Mouse (Mus musculus) liver, adult 2 months (tissue): ENCODE data around the gene Pax5. TPM values are rescaled to one million over a fixed set of nuclear protein-coding genes. Genes with fewer than 3 reads are reported as not detected.

Experiments
- DNase-seq: peaks from one replicate; pipeline ENCODE4 v3.0.0-alpha.2; 2011; ENCODE audit warnings: low read depth, low spot score; ENCODE audit errors: extremely low read depth
- H3K27ac ChIP-seq: fragments of 200-500 bp; replicated peaks from 2 replicates; pipeline ENCODE4 v1.5.1; 2012; ENCODE audit warnings: low read depth, mild to moderate bottlenecking, control low read depth, inconsistent platforms, low read length; ENCODE audit not compliant: insufficient read depth
- H3K27me3 ChIP-seq: fragments of 200-500 bp; 2 replicates; pipeline ENCODE4 v1.6.1; 2012; ENCODE audit warnings: mild to moderate bottlenecking, moderate library complexity, low read length, inconsistent platforms; ENCODE audit not compliant: control insufficient read depth, insufficient read depth
- H3K36me3 ChIP-seq: fragments of 200-500 bp; 2 replicates; pipeline ENCODE4 v1.6.1; 2012; ENCODE audit warnings: low read length, inconsistent platforms; ENCODE audit not compliant: control insufficient read depth, insufficient read depth
- H3K4me1 ChIP-seq: fragments of 200-500 bp; 2 replicates; pipeline ENCODE4 v1.6.1; 2011; ENCODE audit warnings: low read length; ENCODE audit not compliant: control insufficient read depth, insufficient read depth
- H3K4me3 ChIP-seq: fragments of 200-500 bp; 2 replicates; pipeline ENCODE4 v1.5.1; 2011; ENCODE audit warnings: low read depth, mild to moderate bottlenecking, control low read depth, low read length, moderate library complexity; ENCODE audit not compliant: insufficient read depth
- H3K79me2 ChIP-seq: fragments of 200-500 bp; 2 replicates; pipeline ENCODE4 v1.6.1; 2012; ENCODE audit warnings: inconsistent platforms, mild to moderate bottlenecking, low read length, moderate library complexity; ENCODE audit not compliant: control insufficient read depth, insufficient read depth
- H3K9ac ChIP-seq: fragments of 200-500 bp; 2 replicates; pipeline ENCODE4 v1.6.1; 2012; ENCODE audit warnings: low read depth, mild to moderate bottlenecking, control low read depth, inconsistent platforms, low read length
- CTCF ChIP-seq: fragments of 200-500 bp; IDR thresholded peaks from 2 replicates; pipeline ENCODE4 v1.5.1; 2011; ENCODE audit warnings: low read depth, low read length, control low read depth
- POLR2A ChIP-seq: fragments of 200-500 bp; IDR thresholded peaks from 2 replicates; pipeline ENCODE4 v1.6.1; 2011; ENCODE audit warnings: low read length, control low read depth; ENCODE audit not compliant: insufficient read depth; ENCODE audit errors: extremely low read depth
- WGBS: fragments of 180-500 bp; shearing (Covaris S2); methylation state at CpG from one replicate; pipeline ENCODE4 v1.1.7; 2018; 5-methylcytosine and 5-hydroxymethylcytosine counted together
- polyA plus RNA-seq: library from polyadenylated mRNA; depleted of rRNA; stranded (reverse); fragments of >200 nt; gene quantifications from 2 replicates; pipeline ENCODE4 v1.2.3, GENCODE M21; 2012
- total RNA-seq: library from RNA; depleted of rRNA; stranded (reverse); fragments of >200 nt; gene quantifications from 2 replicates; pipeline ENCODE4 v1.2.3, GENCODE M21; 2014

Pax5 gene
- total and polyA plus RNA-seq, 2 experiments: 0.18 to 1.4 TPM

DNA sequence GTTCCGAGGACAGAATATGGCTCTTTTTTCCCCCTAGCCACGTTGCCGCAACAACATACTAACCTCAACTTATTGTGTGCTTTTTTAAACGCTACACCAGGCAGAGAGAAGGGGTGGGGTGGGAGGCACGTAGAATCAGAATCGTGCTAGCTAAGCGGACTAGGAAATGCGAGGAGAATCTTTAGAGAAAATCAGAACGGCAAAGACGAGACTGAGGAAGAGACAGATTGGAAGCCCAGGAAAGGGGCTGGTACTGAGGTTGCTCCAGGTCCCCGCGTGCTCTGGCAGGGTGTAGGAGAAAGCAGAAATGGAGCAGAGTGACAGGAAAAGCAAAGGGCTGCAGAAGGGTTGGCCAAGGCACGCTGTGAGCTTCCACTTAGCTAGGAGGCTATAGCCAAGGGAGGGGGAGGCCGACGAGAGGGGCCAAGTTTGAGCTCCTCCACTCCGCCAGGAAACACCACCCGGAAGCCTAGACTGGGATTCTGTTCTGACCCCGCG is 3.3 kb upstream of the Pax5 start:
- TF ChIP-seq POLR2A (no peak), CTCF (no peak)
- WGBS: 4% methylated on average over 19 of the region's 19 CpGs
- peaks cover 34% of the 10 kb centered on the region for H3K27me3 ChIP-seq
- no peaks in the 10 kb centered on the region for H3K79me2 ChIP-seq
- H3K4me1 ChIP-seq: no peaks in the 10 kb centered on the region
- no peak overlapping the region for H3K9ac ChIP-seq
- H3K4me3 ChIP-seq: no peak overlapping the region
- no peak for DNase-seq
- H3K36me3 ChIP-seq: no peaks in the 10 kb centered on the region
- H3K27ac ChIP-seq: no peak overlapping the region

DNA sequence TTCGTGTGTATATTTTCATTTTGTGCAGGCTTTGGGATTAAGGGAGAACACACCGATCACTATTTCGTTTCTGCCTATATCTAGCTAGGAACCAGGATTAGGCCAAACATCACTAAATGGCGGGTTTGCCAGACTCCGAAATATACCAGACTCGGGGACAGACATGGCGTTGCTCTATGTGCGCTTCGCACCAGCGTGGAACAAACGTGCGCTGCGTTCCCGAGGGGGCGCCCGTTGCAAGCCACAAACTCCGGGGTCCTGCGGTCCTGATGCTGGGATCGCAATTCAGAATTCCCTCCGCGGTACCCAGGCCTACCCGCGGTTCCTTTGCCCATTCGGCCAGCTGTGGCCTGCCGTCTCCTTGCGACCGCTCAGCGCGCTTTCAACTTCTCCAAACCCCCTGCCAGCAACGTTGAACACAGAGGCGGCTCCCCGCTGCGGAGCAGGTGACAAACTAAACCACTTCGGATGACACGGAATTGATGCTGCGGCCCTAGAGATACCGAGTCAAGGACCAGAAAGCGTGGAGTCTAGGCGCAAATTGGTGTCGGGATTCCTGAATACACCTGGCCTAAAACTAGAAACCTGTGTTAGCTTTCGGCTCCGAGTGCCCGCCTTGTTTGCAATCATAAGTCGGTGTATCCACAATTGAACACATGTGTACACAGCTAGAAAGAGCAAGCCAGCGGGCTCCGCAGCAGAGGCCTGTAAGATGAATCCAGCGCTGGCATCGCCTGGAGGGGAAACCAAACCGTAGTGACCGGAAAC is 2.7 kb upstream of the Pax5 start:
- DNase-seq: no peak
- Histone ChIP-seq H3K4me1 (no peaks in the 10 kb centered on the region), H3K4me3 (no peak overlapping the region), H3K36me3 (no peaks in the 10 kb centered on the region), H3K79me2 (no peaks in the 10 kb centered on the region), H3K9ac (no peak overlapping the region), H3K27ac (no peak overlapping the region), H3K27me3 (peaks cover 34% of the 10 kb centered on the region)
- WGBS: 2% methylated on average over 50 of the region's 50 CpGs
- TF ChIP-seq CTCF (no peak), POLR2A (no peak)

DNA sequence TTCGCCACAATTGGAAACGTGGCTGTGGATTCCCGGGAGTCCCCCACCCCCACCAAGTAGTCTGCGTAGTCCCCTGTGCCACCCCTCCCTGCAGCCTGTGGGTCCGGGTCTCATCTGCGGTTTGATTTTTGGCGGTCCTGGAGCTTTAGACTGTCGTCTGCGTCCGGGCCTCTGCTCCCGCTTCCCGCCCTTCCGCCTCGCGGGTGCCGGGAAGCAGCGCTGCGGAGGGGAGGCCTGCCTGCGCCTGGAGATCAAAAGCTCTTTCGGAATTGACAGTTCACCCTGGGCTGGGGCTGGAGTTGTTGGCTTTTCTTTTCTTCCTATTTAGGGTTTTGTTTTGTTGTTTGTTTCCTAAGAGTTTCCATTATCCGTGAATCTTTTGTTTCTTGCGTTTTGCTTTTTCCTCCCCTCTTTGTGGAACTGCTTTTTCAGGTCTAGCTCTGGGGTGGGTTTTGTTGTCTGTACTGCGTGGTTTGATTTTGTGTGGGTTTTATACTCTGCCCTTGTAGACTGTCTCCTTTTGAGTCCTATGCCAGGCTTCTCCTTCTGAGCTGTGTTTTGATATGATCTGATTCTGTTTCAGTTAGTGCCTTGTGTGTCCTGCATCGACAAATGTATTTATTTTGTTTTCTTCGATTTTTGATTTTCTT is 1.9 kb upstream of the Pax5 start:
- H3K4me3 ChIP-seq: no peak overlapping the region
- TF ChIP-seq CTCF: no peak
- no peak for TF ChIP-seq POLR2A
- no peak for DNase-seq
- no peak overlapping the region for H3K9ac ChIP-seq
- no peaks in the 10 kb centered on the region for H3K4me1 ChIP-seq
- peaks cover 34% of the 10 kb centered on the region for H3K27me3 ChIP-seq
- H3K79me2 ChIP-seq: no peaks in the 10 kb centered on the region
- WGBS: 4% methylated on average over 25 of the region's 25 CpGs
- H3K36me3 ChIP-seq: no peaks in the 10 kb centered on the region
- H3K27ac ChIP-seq: no peak overlapping the region

DNA sequence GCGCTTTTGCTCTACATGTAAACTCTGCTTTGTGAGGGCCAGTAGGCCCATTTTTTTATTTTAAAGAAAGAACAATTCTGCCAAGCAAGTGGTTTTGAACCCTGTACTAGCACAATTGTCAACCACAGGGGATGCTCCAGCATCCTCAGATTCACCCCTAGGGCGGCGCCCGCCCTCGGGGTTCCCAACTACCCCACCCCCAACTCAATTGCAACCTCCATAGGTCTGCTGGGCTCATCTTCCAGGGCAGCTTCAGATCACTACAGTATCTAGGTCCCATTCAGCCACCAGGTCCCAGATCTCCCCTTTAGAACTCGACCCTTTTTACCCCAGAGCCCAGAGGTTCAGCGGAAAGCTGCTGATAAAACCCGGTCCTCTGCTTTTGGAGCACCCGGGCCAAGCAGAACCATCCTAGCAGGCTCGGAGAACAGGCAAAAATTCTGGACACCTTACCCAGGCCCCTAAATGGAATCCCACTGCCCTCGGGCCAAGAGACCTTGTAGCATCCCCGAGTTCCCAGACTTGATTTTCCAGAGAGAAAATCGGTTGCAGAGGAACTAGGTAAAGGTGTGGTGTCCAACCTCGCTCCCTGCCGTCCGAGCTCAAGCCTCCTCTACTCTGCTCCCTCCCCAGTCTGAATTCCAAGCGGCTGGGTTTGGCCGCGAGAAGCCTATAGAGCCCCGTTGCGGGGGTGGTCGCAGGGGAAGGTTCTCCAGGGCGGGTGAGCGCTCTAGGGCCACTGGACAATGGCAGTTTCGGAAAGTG is 1.0 kb upstream of the Pax5 start:
- H3K4me3 ChIP-seq: no peak overlapping the region
- no peak overlapping the region for H3K27ac ChIP-seq
- no peak for DNase-seq
- no peaks in the 10 kb centered on the region for H3K36me3 ChIP-seq
- 5% methylated on average over 25 of the region's 25 CpGs for WGBS
- no peaks in the 10 kb centered on the region for H3K4me1 ChIP-seq
- no peak overlapping the region for H3K9ac ChIP-seq
- TF ChIP-seq POLR2A: no peak
- TF ChIP-seq CTCF: no peak
- peaks cover 32% of the 10 kb centered on the region for H3K27me3 ChIP-seq
- H3K79me2 ChIP-seq: no peaks in the 10 kb centered on the region

DNA sequence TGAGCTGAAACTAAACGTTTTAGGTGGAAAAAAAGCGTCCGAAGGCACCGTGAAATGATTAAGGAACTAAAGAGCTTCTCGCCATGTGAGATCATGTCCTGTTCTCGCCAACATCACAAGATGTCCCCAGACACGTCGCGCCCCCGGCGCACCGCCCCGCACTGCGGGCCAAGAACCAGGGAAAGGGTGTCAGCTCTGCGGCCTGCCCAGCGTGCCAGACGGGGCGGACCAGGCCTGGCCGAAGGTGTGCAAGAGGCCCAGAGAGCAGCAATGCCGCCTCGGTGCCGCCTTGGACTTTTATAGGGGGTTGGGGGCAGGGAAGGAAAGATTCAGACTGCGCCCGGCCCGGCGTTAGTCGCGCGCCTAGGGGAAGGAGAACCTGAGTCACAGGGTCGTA is 412 bp upstream of the Pax5 start:
- Histone ChIP-seq H3K9ac (no peak overlapping the region), H3K4me1 (no peaks in the 10 kb centered on the region), H3K27me3 (peaks cover 36% of the 10 kb centered on the region), H3K36me3 (no peaks in the 10 kb centered on the region), H3K4me3 (no peak overlapping the region), H3K27ac (no peak overlapping the region), H3K79me2 (no peaks in the 10 kb centered on the region)
- 5% methylated on average over 30 of the region's 30 CpGs for WGBS
- TF ChIP-seq POLR2A: no peak
- no peak for TF ChIP-seq CTCF
- no peak for DNase-seq
